Mouse (Mus musculus): Measurements from ENCODE around the gene Cecr2. TPM values are rescaled to one million over a fixed set of nuclear protein-coding genes. Genes with fewer than 3 reads are reported as not detected.
A peak's percentile ranks its signal among the peaks of the same experiment; 100 is the strongest.

Cecr2 gene
- polyA plus RNA-seq, 1 experiment from 2014 or later, result 6.4 TPM

GRCm38 (mm10) chr6:120674881-120675280 lies 8.7 kb downstream of the Cecr2 start:
- Histone ChIP-seq H3K9me3 (no peaks in the 10 kb centered on the region), H3K4me2 (replicated peaks) (no peak overlapping the region), H3K27me3 (no peaks in the 10 kb centered on the region), H3K4me1 (no peaks in the 10 kb centered on the region), H3K36me3 (no peaks in the 10 kb centered on the region), H3K27ac (no peak overlapping the region), H3K4me3 (no peak overlapping the region), H3K9ac (no peak overlapping the region)
- WGBS, result 84% methylated on average over 4 of the region's 4 CpGs
- ATAC-seq (ENCODE audit: insufficient number of reproducible peaks, insufficient read depth, low FRiP score, low TSS enrichment), result no peak

- Histone ChIP-seq H3K27me3 (no peaks in the 10 kb centered on the region), H3K9me3 (no peaks in the 10 kb centered on the region), H3K9ac (no peak overlapping the region), H3K27ac (no peak overlapping the region), H3K4me3 (no peak overlapping the region), H3K36me3 (no peaks in the 10 kb centered on the region), H3K4me1 (no peaks in the 10 kb centered on the region), H3K4me2 (replicated peaks) (no peak overlapping the region)
- 75% methylated on average over 2 of the region's 2 CpGs for WGBS
- no peak for ATAC-seq (ENCODE audit: insufficient number of reproducible peaks, insufficient read depth, low FRiP score, low TSS enrichment)
Measured at GRCm38 (mm10) chr6:120675979-120676378, 9.8 kb downstream of the Cecr2 start.

GRCm38 (mm10) chr6:120683351-120683750 lies 17.2 kb downstream of the Cecr2 start:
- WGBS, result 77% methylated on average over 2 of the region's 2 CpGs
- Histone ChIP-seq H3K4me2 (replicated peaks) (no peak overlapping the region), H3K36me3 (no peaks in the 10 kb centered on the region), H3K4me3 (no peak overlapping the region), H3K9ac (no peak overlapping the region), H3K9me3 (no peaks in the 10 kb centered on the region), H3K27me3 (no peaks in the 10 kb centered on the region), H3K4me1 (no peaks in the 10 kb centered on the region), H3K27ac (no peak overlapping the region)
- no peak for ATAC-seq (ENCODE audit: insufficient number of reproducible peaks, insufficient read depth, low FRiP score, low TSS enrichment)

GRCm38 (mm10) chr6:120684750-120685149 lies 18.6 kb downstream of the Cecr2 start:
- Histone ChIP-seq H3K4me3 (no peak overlapping the region), H3K27me3 (no peaks in the 10 kb centered on the region), H3K36me3 (no peaks in the 10 kb centered on the region), H3K27ac (no peak overlapping the region), H3K4me2 (replicated peaks) (no peak overlapping the region), H3K9ac (no peak overlapping the region), H3K4me1 (no peaks in the 10 kb centered on the region), H3K9me3 (no peaks in the 10 kb centered on the region)
- no peak for ATAC-seq (ENCODE audit: insufficient number of reproducible peaks, insufficient read depth, low FRiP score, low TSS enrichment)
- 93% methylated on average over 3 of the region's 3 CpGs for WGBS

GRCm38 (mm10) chr6:120686872-120687650 lies 20.9 kb downstream of the Cecr2 start:
- no peak overlapping the region for H3K9ac ChIP-seq
- no peak overlapping the region for H3K4me2 ChIP-seq (replicated peaks)
- H3K27me3 ChIP-seq, result no peaks in the 10 kb centered on the region
- no peak for ATAC-seq (ENCODE audit: insufficient number of reproducible peaks, insufficient read depth, low FRiP score, low TSS enrichment)
- H3K27ac ChIP-seq, result no peak overlapping the region
- H3K36me3 ChIP-seq, result no peaks in the 10 kb centered on the region
- H3K4me3 ChIP-seq, result no peak overlapping the region
- WGBS, result 91% methylated on average over 5 of the region's 5 CpGs
- H3K4me1 ChIP-seq, result no peaks in the 10 kb centered on the region
- no peaks in the 10 kb centered on the region for H3K9me3 ChIP-seq

- H3K4me1 ChIP-seq, result no peaks in the 10 kb centered on the region
- no peak overlapping the region for H3K4me3 ChIP-seq
- no peaks in the 10 kb centered on the region for H3K36me3 ChIP-seq
- H3K27ac ChIP-seq, result no peak overlapping the region
- no peaks in the 10 kb centered on the region for H3K9me3 ChIP-seq
- no peak overlapping the region for H3K9ac ChIP-seq
- ATAC-seq (ENCODE audit: insufficient number of reproducible peaks, insufficient read depth, low FRiP score, low TSS enrichment), result no peak
- H3K4me2 ChIP-seq (replicated peaks), result no peak overlapping the region
- WGBS, result 19% methylated on average over 4 of the region's 4 CpGs
- no peaks in the 10 kb centered on the region for H3K27me3 ChIP-seq
Measured at GRCm38 (mm10) chr6:120700221-120700620, 34.1 kb downstream of the Cecr2 start.

GRCm38 (mm10) chr6:120704376-120704775 lies 38.2 kb downstream of the Cecr2 start:
- Histone ChIP-seq H3K27me3 (no peaks in the 10 kb centered on the region), H3K36me3 (no peaks in the 10 kb centered on the region), H3K4me2 (replicated peaks) (no peak overlapping the region), H3K9ac (no peak overlapping the region), H3K27ac (no peak overlapping the region), H3K9me3 (no peaks in the 10 kb centered on the region), H3K4me3 (no peak overlapping the region), H3K4me1 (no peaks in the 10 kb centered on the region)
- ATAC-seq (ENCODE audit: insufficient number of reproducible peaks, insufficient read depth, low FRiP score, low TSS enrichment), result no peak

GRCm38 (mm10) chr6:120708759-120709158 lies 42.6 kb downstream of the Cecr2 start:
- no peak for ATAC-seq (ENCODE audit: insufficient number of reproducible peaks, insufficient read depth, low FRiP score, low TSS enrichment)
- H3K4me1 ChIP-seq, result no peaks in the 10 kb centered on the region
- H3K36me3 ChIP-seq, result no peaks in the 10 kb centered on the region
- no peak overlapping the region for H3K27ac ChIP-seq
- WGBS, result 37% methylated on average over 1 of the region's 1 CpGs
- no peak overlapping the region for H3K4me2 ChIP-seq (replicated peaks)
- no peaks in the 10 kb centered on the region for H3K27me3 ChIP-seq
- H3K9me3 ChIP-seq, result no peaks in the 10 kb centered on the region
- no peak overlapping the region for H3K9ac ChIP-seq
- no peak overlapping the region for H3K4me3 ChIP-seq

GRCm38 (mm10) chr6:120714806-120715205 lies 48.6 kb downstream of the Cecr2 start:
- 81% methylated on average over 3 of the region's 3 CpGs for WGBS
- no peak for ATAC-seq (ENCODE audit: insufficient number of reproducible peaks, insufficient read depth, low FRiP score, low TSS enrichment)
- Histone ChIP-seq H3K4me3 (no peak overlapping the region), H3K4me2 (replicated peaks) (no peak overlapping the region), H3K27me3 (no peaks in the 10 kb centered on the region), H3K4me1 (peaks cover 9% of the 10 kb centered on the region; the same call in 1 of the 2 replicates), H3K36me3 (no peaks in the 10 kb centered on the region), H3K9me3 (no peaks in the 10 kb centered on the region), H3K9ac (no peak overlapping the region), H3K27ac (no peak overlapping the region)

- no peak for ATAC-seq (ENCODE audit: insufficient number of reproducible peaks, insufficient read depth, low FRiP score, low TSS enrichment)
- H3K4me1 ChIP-seq, result peaks cover 9% of the 10 kb centered on the region; the same call in 1 of the 2 replicates
- no peaks in the 10 kb centered on the region for H3K9me3 ChIP-seq
- no peak overlapping the region for H3K4me3 ChIP-seq
- 62% methylated on average over 5 of the region's 5 CpGs for WGBS
- no peak overlapping the region for H3K4me2 ChIP-seq (replicated peaks)
- H3K36me3 ChIP-seq, result no peaks in the 10 kb centered on the region
- no peak overlapping the region for H3K9ac ChIP-seq
- no peaks in the 10 kb centered on the region for H3K27me3 ChIP-seq
- H3K27ac ChIP-seq, result no peak overlapping the region
Measured at GRCm38 (mm10) chr6:120715227-120715626, 49.1 kb downstream of the Cecr2 start.

GRCm38 (mm10) chr6:120715851-120716250 lies 49.7 kb downstream of the Cecr2 start:
- Histone ChIP-seq H3K9me3 (no peaks in the 10 kb centered on the region), H3K27ac (no peak overlapping the region), H3K27me3 (no peaks in the 10 kb centered on the region), H3K4me3 (no peak overlapping the region), H3K36me3 (no peaks in the 10 kb centered on the region), H3K4me1 (peaks cover 9% of the 10 kb centered on the region; the same call in 1 of the 2 replicates), H3K9ac (no peak overlapping the region), H3K4me2 (replicated peaks) (no peak overlapping the region)
- ATAC-seq (ENCODE audit: insufficient number of reproducible peaks, insufficient read depth, low FRiP score, low TSS enrichment), result no peak

GRCm38 (mm10) chr6:120716531-120716984 lies 50.4 kb downstream of the Cecr2 start:
- Histone ChIP-seq H3K9ac (no peak overlapping the region), H3K27ac (peak overlapping the region; percentile 4; the same call in 1 of the 2 replicates), H3K4me2 (replicated peaks) (no peak overlapping the region), H3K27me3 (no peaks in the 10 kb centered on the region), H3K4me3 (no peak overlapping the region), H3K4me1 (peaks cover 9% of the 10 kb centered on the region; the same call in 1 of the 2 replicates), H3K9me3 (no peaks in the 10 kb centered on the region), H3K36me3 (no peaks in the 10 kb centered on the region)
- ATAC-seq (ENCODE audit: insufficient number of reproducible peaks, insufficient read depth, low FRiP score, low TSS enrichment), result peak; percentile 60; the same call in 1 of the 2 replicates
- 5% methylated on average over 4 of the region's 4 CpGs for WGBS
